Mouse (Mus musculus) megakaryocyte, embryonic 14.5 days (primary cell): ENCODE data around the gene Scn10a.

Source experiments
- FLI1 ChIP-seq: IDR thresholded peaks from 2 replicates; pipeline ENCODE4 v1.6.1; 2012; ENCODE audit warnings: low read length, inconsistent platforms, mixed read lengths
- GATA1 ChIP-seq: IDR thresholded peaks from 3 replicates; pipeline ENCODE4 v1.6.1; 2012; ENCODE audit warnings: mixed read lengths, low read length, inconsistent platforms, borderline replicate concordance

GRCm38 (mm10) chr9:119691505-119691904 is 27.6 kb downstream of the Scn10a start:
- TF ChIP-seq GATA1: no peak
- no peak for TF ChIP-seq FLI1
